Mouse (Mus musculus) C2C12 (cell line): ENCODE data around the gene Cd163. TPM values are rescaled to one million over a fixed set of nuclear protein-coding genes. Genes with fewer than 3 reads are reported as not detected.

Source experiments
- H3K27me3 ChIP-seq: one replicate; pipeline ENCODE4 v1.6.1; 2011; ENCODE audit not compliant: control insufficient read depth, insufficient read depth, insufficient read length
- H3K36me3 ChIP-seq: one replicate; pipeline ENCODE4 v1.6.1; 2011; ENCODE audit not compliant: control insufficient read depth, insufficient read depth
- H3K4me3 ChIP-seq: one replicate; pipeline ENCODE4 v1.5.1; 2011; ENCODE audit warnings: mild to moderate bottlenecking, control low read depth; ENCODE audit not compliant: poor library complexity, insufficient read depth, severe bottlenecking
- H3K79me2 ChIP-seq: one replicate; pipeline ENCODE4 v1.6.1; 2011; ENCODE audit not compliant: control insufficient read depth, insufficient read depth
- H3K79me3 ChIP-seq: one replicate; pipeline ENCODE4 v1.6.1; 2011; ENCODE audit warnings: low read depth, control low read depth
- H3ac ChIP-seq: one replicate; pipeline ENCODE3; 2011; ENCODE audit warnings: low read depth; ENCODE audit not compliant: control insufficient read depth, insufficient read length
- CEBPB ChIP-seq: IDR thresholded peaks from one replicate; pipeline ENCODE4 v1.6.1; 2011; ENCODE audit warnings: low read depth, mild to moderate bottlenecking, control low read depth, moderate library complexity
- CTCF ChIP-seq: IDR thresholded peaks from one replicate; pipeline ENCODE4 v1.5.1; 2011; ENCODE audit not compliant: control insufficient read depth, insufficient read depth, insufficient read length
- FOSL1 ChIP-seq: IDR thresholded peaks from one replicate; pipeline ENCODE4 v1.8.0; 2011; ENCODE audit warnings: mild to moderate bottlenecking, low read length; ENCODE audit not compliant: poor library complexity, insufficient read depth, severe bottlenecking
- MAX ChIP-seq: IDR thresholded peaks from one replicate; pipeline ENCODE4 v1.6.1; 2011; ENCODE audit warnings: mild to moderate bottlenecking, control low read depth
- MYOD1 ChIP-seq: IDR thresholded peaks from one replicate; pipeline ENCODE4 v1.6.1; 2011; ENCODE audit warnings: low read depth; ENCODE audit not compliant: control insufficient read depth, insufficient read length
- MYOG ChIP-seq: IDR thresholded peaks from one replicate; pipeline ENCODE4 v1.6.1; 2011; ENCODE audit not compliant: control insufficient read depth, insufficient read length; ENCODE audit errors: extremely low read depth
- USF1 ChIP-seq: IDR thresholded peaks from one replicate; pipeline ENCODE4 v1.6.1; 2011; ENCODE audit warnings: low read depth, mild to moderate bottlenecking, control low read depth, moderate library complexity
- polyA plus RNA-seq: library from polyadenylated mRNA; unstranded; fragments of >200 nt; fragmentation: generic; extraction: Trizol; gene quantifications from one replicate; pipeline ENCODE4 v1.2.1, GENCODE M21; 2012; ENCODE audit warnings: missing spikeins

Gene Cd163
- polyA plus RNA-seq, 1 experiment = 0.06 TPM

DNA sequence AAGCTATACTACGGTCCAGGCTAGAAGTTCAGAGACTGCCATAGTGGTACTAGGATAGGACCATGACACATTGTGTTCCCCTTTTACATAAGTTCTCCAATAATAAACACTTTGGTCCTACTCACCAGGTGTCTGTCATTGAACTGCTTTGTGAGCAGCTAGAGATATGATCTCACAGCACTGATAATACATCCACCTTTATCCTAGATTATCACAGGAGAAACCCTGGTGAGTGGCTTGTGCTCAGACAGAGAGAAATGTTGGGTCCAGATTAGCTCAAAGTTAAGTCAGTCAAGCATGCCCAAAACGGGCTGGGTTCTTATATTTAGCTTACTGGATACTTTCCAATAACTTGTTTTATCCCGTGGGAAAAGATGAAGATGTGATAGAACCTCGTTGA is 70.2 kb downstream of the Cd163 start:
- Histone ChIP-seq H3ac (no peak overlapping the region), H3K36me3 (no peaks in the 10 kb centered on the region), H3K27me3 (no peaks in the 10 kb centered on the region), H3K79me2 (no peaks in the 10 kb centered on the region), H3K4me3 (no peak overlapping the region), H3K79me3 (no peaks in the 10 kb centered on the region)
- TF ChIP-seq USF1 = no peak
- no peak for TF ChIP-seq MAX
- TF ChIP-seq CEBPB = no peak
- TF ChIP-seq FOSL1 = no peak
- TF ChIP-seq MYOG = no peak
- TF ChIP-seq MYOD1 = no peak
- no peak for TF ChIP-seq CTCF

DNA sequence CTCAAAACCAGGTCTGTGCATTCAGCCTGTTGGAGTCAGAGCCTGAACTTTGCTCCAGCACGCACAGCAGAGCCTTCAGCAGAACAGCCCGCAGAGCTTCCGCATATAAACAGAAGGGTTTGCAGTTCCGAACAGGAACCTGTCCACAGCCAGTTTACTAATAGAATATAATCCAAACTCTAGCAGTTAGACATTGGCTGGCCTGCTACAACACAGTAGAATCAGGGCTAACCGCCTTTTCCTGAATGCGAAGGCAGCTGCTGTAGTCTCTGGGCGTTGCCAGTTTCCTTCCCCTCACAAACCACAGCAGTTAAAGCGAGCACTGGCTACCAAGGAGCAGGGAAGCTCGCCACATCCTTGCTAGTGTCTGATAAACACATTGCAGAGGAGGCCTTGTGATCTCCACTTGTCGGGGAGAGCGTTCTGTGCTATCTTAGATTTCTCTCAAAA is 71.0 kb downstream of the Cd163 start:
- Histone ChIP-seq H3K79me2 (no peaks in the 10 kb centered on the region), H3K79me3 (no peaks in the 10 kb centered on the region), H3K4me3 (no peak overlapping the region), H3K27me3 (no peaks in the 10 kb centered on the region), H3K36me3 (no peaks in the 10 kb centered on the region), H3ac (no peak overlapping the region)
- TF ChIP-seq MYOG (no peak), MYOD1 (no peak), FOSL1 (no peak), MAX (no peak), CTCF (no peak)

DNA sequence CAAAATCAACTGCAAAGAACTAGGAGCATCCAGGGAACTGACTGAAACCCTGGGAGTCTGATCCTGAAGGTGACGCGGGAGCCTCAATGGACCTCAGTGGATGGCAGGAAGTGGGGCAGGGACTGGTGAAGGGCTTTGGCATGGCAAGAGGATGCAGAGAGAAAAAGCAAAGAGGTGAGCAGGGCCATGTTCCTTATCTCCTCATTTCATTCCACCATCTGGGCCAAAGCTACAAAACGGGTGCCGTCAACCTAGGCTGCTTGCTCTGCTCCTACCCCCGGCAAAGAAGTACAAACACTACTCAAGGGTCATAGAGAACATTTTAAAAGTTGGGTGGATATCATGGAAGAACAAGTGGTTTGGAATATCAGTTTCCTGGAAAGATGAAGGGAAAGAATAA is 71.9 kb downstream of the Cd163 start:
- no peaks in the 10 kb centered on the region for H3K36me3 ChIP-seq
- no peaks in the 10 kb centered on the region for H3K79me2 ChIP-seq
- no peaks in the 10 kb centered on the region for H3K79me3 ChIP-seq
- TF ChIP-seq CEBPB (no peak), MAX (no peak), MYOG (no peak), MYOD1 (no peak), CTCF (no peak), FOSL1 (no peak), USF1 (no peak)
- no peak overlapping the region for H3ac ChIP-seq
- no peaks in the 10 kb centered on the region for H3K27me3 ChIP-seq
- H3K4me3 ChIP-seq = no peak overlapping the region

DNA sequence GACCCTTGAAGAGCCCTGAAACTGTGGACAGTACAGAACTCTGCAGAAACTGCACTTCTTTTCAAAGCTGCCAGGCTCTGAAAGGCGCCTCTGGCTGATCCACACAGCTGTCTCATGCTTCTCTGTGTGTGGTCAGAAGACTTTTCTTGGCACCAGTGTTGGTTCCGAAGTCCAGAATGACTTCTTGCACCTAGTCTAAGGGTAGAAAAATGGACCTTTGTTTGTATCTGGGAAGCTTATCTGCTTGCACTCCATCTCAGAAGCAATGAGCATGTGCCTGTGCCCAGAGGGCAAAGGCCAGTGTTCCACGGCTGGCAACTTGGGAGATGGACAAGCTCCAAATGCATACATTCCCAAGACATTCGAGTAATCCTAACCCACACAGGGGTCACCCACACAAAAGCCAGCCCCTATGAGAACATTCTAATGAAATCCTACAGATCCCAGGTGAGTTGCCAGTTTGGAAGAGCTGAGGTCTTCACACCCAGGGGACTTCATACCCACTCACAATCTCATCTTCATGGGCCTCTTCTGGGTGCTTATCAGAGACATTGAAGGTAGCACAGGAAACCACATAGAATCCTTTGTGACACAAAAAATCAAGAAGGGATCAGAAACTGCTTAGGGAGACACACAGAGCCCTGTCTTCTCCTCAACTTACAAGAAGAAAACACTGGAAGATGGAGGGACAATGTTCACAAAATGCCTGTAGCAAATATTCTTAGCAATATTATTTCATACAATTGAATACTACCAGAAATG is 73.2 kb downstream of the Cd163 start:
- no peak for TF ChIP-seq CTCF
- TF ChIP-seq MAX = no peak
- TF ChIP-seq MYOD1 = no peak
- no peak for TF ChIP-seq FOSL1
- TF ChIP-seq USF1 = no peak
- no peaks in the 10 kb centered on the region for H3K79me3 ChIP-seq
- no peaks in the 10 kb centered on the region for H3K27me3 ChIP-seq

DNA sequence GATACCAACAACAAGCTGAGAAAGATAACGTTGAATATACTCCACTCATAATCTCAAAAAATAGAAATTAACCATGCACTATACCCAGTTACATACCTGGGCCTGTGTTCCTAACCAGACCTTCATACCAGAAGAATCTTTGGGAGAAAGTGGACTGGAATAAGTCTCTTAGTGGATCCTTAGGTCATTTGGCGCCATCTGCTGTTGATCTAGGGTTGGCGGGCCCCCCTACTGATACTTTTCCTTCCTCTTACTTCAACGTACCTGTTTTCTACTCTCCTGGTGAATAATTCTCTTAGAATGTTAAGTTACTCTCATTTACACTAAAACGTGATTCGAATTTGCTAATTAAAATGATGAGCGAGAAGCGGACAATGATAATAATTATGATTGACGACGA is 74.9 kb downstream of the Cd163 start:
- Histone ChIP-seq H3K79me3 (no peaks in the 10 kb centered on the region), H3K4me3 (no peak overlapping the region), H3K36me3 (no peaks in the 10 kb centered on the region), H3ac (no peak overlapping the region), H3K27me3 (no peaks in the 10 kb centered on the region), H3K79me2 (no peaks in the 10 kb centered on the region)
- TF ChIP-seq CTCF (peak; percentile 14), MAX (no peak)

More for the DNA sequence above, 73.2 kb downstream of the Cd163 start:
- Histone ChIP-seq H3K4me3 (no peak overlapping the region), H3K36me3 (no peaks in the 10 kb centered on the region), H3K79me2 (no peaks in the 10 kb centered on the region), H3ac (no peak overlapping the region)

Other genes starting within 250 kb of the Cd163 start
- not detected for gene Vmn2r27, start 72.8 kb upstream of the Cd163 start, polyA plus RNA-seq
- 32.9 TPM for gene Pex5, start 110.4 kb downstream of the Cd163 start, polyA plus RNA-seq
- gene Clstn3, start 160.1 kb downstream of the Cd163 start, polyA plus RNA-seq = 1.8 TPM
- 0.50 TPM for gene C1rl, start 188.5 kb downstream of the Cd163 start, polyA plus RNA-seq
- gene C1ra, start 207.7 kb downstream of the Cd163 start, polyA plus RNA-seq = 0.62 TPM
- gene C1s1, start 237.7 kb downstream of the Cd163 start, polyA plus RNA-seq = 0.05 TPM